Mouse (Mus musculus) limb, embryonic 12.5 days (tissue): ENCODE measurements around the gene Cldnd2. TPM values are rescaled to one million over a fixed set of nuclear protein-coding genes. Genes with fewer than 3 reads are reported as not detected.

Experiments used
- ATAC-seq: fragments of 200-750 bp; cut with Nextera tagmentation; 2 replicates; pipeline ENCODE4 v1.8.0; 2017; ENCODE audit warnings: low read depth, moderate TSS enrichment; ENCODE audit not compliant: insufficient number of reproducible peaks, insufficient read depth, low FRiP score, low TSS enrichment
- H3K27ac ChIP-seq: fragments of 300-500 bp; sonication (generic); 2 replicates; pipeline ENCODE4 v1.5.1; 2016; ENCODE audit warnings: mild to moderate bottlenecking, moderate library complexity
- H3K27me3 ChIP-seq: fragments of 300-500 bp; sonication (generic); 2 replicates; pipeline ENCODE4 v1.6.1; 2016; ENCODE audit warnings: mild to moderate bottlenecking, moderate library complexity
- H3K36me3 ChIP-seq: fragments of 300-500 bp; sonication (generic); 2 replicates; pipeline ENCODE4 v1.6.1; 2016; ENCODE audit warnings: mild to moderate bottlenecking, moderate library complexity
- H3K4me1 ChIP-seq: fragments of 300-500 bp; sonication (generic); replicated peaks from 2 replicates; pipeline ENCODE4 v1.6.1; 2016
- H3K4me2 ChIP-seq: fragments of 300-500 bp; sonication (generic); 2 replicates; pipeline ENCODE4 v1.6.1; 2016; ENCODE audit warnings: mild to moderate bottlenecking, moderate library complexity
- H3K4me3 ChIP-seq: fragments of 300-500 bp; sonication (generic); replicated peaks from 2 replicates; pipeline ENCODE4 v1.5.1; 2016; ENCODE audit warnings: mild to moderate bottlenecking
- H3K9ac ChIP-seq: fragments of 300-500 bp; sonication (generic); replicated peaks from 2 replicates; pipeline ENCODE4 v1.6.1; 2016; ENCODE audit warnings: mild to moderate bottlenecking, moderate library complexity
- H3K9me3 ChIP-seq: fragments of 300-500 bp; sonication (generic); 2 replicates; pipeline ENCODE4 v1.6.1; 2016; ENCODE audit warnings: mild to moderate bottlenecking, moderate library complexity
- WGBS: fragments of 180-500 bp; shearing (Covaris S2); methylation state at CpG from one replicate; pipeline ENCODE4 v1.1.7; 2016; 5-methylcytosine and 5-hydroxymethylcytosine counted together
- polyA plus RNA-seq: library from polyadenylated mRNA; unstranded; fragments of >200 nt; fragmentation: Nextera tagmentation; extraction: Ambion mirVana; gene quantifications from 2 replicates; pipeline ENCODE4 v1.2.1, GENCODE M21; 2016

Cldnd2 gene
- polyA plus RNA-seq, 1 experiment from 2014 or later, result not detected

- Histone ChIP-seq H3K9ac (no peak overlapping the region), H3K9me3 (no peaks in the 10 kb centered on the region), H3K27me3 (no peaks in the 10 kb centered on the region), H3K27ac (no peak overlapping the region), H3K36me3 (peaks cover 13% of the 10 kb centered on the region), H3K4me1 (peaks cover 11% of the 10 kb centered on the region), H3K4me2 (no peak overlapping the region), H3K4me3 (no peak overlapping the region)
- no peak for ATAC-seq
- 89% methylated on average over 3 of the region's 3 CpGs for WGBS
Observed at GRCm38 (mm10) chr7:43448246-43448645, 7.7 kb downstream of the Cldnd2 start.

GRCm38 (mm10) chr7:43449811-43450210 lies 9.2 kb downstream of the Cldnd2 start:
- 94% methylated on average over 2 of the region's 2 CpGs for WGBS
- Histone ChIP-seq H3K4me2 (no peak overlapping the region), H3K4me1 (peaks cover 4% of the 10 kb centered on the region; the same call in 1 of the 2 replicates), H3K4me3 (no peak overlapping the region), H3K36me3 (peaks cover 29% of the 10 kb centered on the region), H3K9ac (no peak overlapping the region), H3K27me3 (no peaks in the 10 kb centered on the region), H3K27ac (no peak overlapping the region), H3K9me3 (no peaks in the 10 kb centered on the region)
- no peak for ATAC-seq

- H3K4me3 ChIP-seq, result no peak overlapping the region
- no peaks in the 10 kb centered on the region for H3K4me1 ChIP-seq
- H3K9ac ChIP-seq, result no peak overlapping the region
- no peak overlapping the region for H3K4me2 ChIP-seq
- H3K36me3 ChIP-seq, result peaks cover 48% of the 10 kb centered on the region
- ATAC-seq, result no peak
- 94% methylated on average over 11 of the region's 11 CpGs for WGBS
- H3K9me3 ChIP-seq, result no peaks in the 10 kb centered on the region
- no peak overlapping the region for H3K27ac ChIP-seq
- no peaks in the 10 kb centered on the region for H3K27me3 ChIP-seq
Observed at GRCm38 (mm10) chr7:43451726-43452125, 11.1 kb downstream of the Cldnd2 start.

- 41% methylated on average over 4 of the region's 4 CpGs for WGBS
- Histone ChIP-seq H3K4me1 (no peaks in the 10 kb centered on the region), H3K9me3 (no peaks in the 10 kb centered on the region), H3K36me3 (peaks cover 57% of the 10 kb centered on the region), H3K9ac (no peak overlapping the region), H3K4me2 (no peak overlapping the region), H3K27me3 (no peaks in the 10 kb centered on the region), H3K4me3 (no peak overlapping the region), H3K27ac (no peak overlapping the region)
- ATAC-seq, result no peak
Observed at GRCm38 (mm10) chr7:43452609-43453008, 12.0 kb downstream of the Cldnd2 start.

- no peak overlapping the region for H3K27ac ChIP-seq
- no peaks in the 10 kb centered on the region for H3K27me3 ChIP-seq
- no peak for ATAC-seq
- H3K4me1 ChIP-seq, result no peaks in the 10 kb centered on the region
- no peak overlapping the region for H3K9ac ChIP-seq
- peaks cover 61% of the 10 kb centered on the region for H3K36me3 ChIP-seq
- H3K9me3 ChIP-seq, result no peaks in the 10 kb centered on the region
- no peak overlapping the region for H3K4me3 ChIP-seq
- 74% methylated on average over 14 of the region's 14 CpGs for WGBS
- H3K4me2 ChIP-seq, result no peak overlapping the region
Observed at GRCm38 (mm10) chr7:43453599-43454355, 13.2 kb downstream of the Cldnd2 start.

- no peak overlapping the region for H3K4me3 ChIP-seq
- H3K4me1 ChIP-seq, result no peaks in the 10 kb centered on the region
- H3K4me2 ChIP-seq, result no peak overlapping the region
- peaks cover 61% of the 10 kb centered on the region for H3K36me3 ChIP-seq
- no peak overlapping the region for H3K9ac ChIP-seq
- H3K27ac ChIP-seq, result no peak overlapping the region
- H3K9me3 ChIP-seq, result no peaks in the 10 kb centered on the region
- no peak for ATAC-seq
- no peaks in the 10 kb centered on the region for H3K27me3 ChIP-seq
- 77% methylated on average over 6 of the region's 6 CpGs for whole genome bisulfite sequencing
Observed at GRCm38 (mm10) chr7:43454371-43454770, 13.8 kb downstream of the Cldnd2 start.

- Histone ChIP-seq H3K9ac (no peak within 1 kb of the TSS), H3K9me3 (no peaks in the 10 kb centered on the region), H3K27ac (no peak within 1 kb of the TSS), H3K4me1 (peaks cover 17% of the 10 kb centered on the region; the same call in 1 of the 2 replicates), H3K4me3 (no peak within 1 kb of the TSS), H3K4me2 (no peak within 1 kb of the TSS), H3K27me3 (peaks cover 45% of the 10 kb centered on the region), H3K36me3 (peaks cover 2% of the 10 kb centered on the region)
- no peak for ATAC-seq
- 66% methylated on average over 4 of the region's 4 CpGs for WGBS
Observed at GRCm38 (mm10) chr7:43462851-43463250, 22.3 kb downstream of the Cldnd2 start, which contains the start of gene Vsig10l. Gene Vsig10l (plus strand): TSS chr7:43463151.

- Histone ChIP-seq H3K27ac (no peak overlapping the region), H3K36me3 (no peaks in the 10 kb centered on the region), H3K4me1 (peaks cover 17% of the 10 kb centered on the region; the same call in 1 of the 2 replicates), H3K9me3 (no peaks in the 10 kb centered on the region), H3K9ac (no peak overlapping the region), H3K27me3 (peaks cover 46% of the 10 kb centered on the region), H3K4me3 (no peak overlapping the region), H3K4me2 (no peak overlapping the region)
- ATAC-seq, result no peak
- 76% methylated on average over 7 of the region's 7 CpGs for WGBS
Observed at GRCm38 (mm10) chr7:43463976-43464375, 23.4 kb downstream of the Cldnd2 start.

- H3K27ac ChIP-seq, result no peak overlapping the region
- no peaks in the 10 kb centered on the region for H3K36me3 ChIP-seq
- no peaks in the 10 kb centered on the region for H3K9me3 ChIP-seq
- peak overlapping the region; percentile 44; the same call in 1 of the 2 replicates for H3K9ac ChIP-seq
- peaks cover 17% of the 10 kb centered on the region; the same call in 1 of the 2 replicates for H3K4me1 ChIP-seq
- 6% methylated on average over 35 of the region's 35 CpGs for WGBS
- H3K4me3 ChIP-seq, result peak overlapping the region; percentile 48
- peak; percentile 50; the same call in 1 of the 2 replicates for ATAC-seq
- peak overlapping the region; percentile 82 for H3K4me2 ChIP-seq
- H3K27me3 ChIP-seq, result peaks cover 46% of the 10 kb centered on the region
Observed at GRCm38 (mm10) chr7:43464864-43465343, 24.3 kb downstream of the Cldnd2 start.

GRCm38 (mm10) chr7:43465344-43466098 lies 24.9 kb downstream of the Cldnd2 start:
- no peaks in the 10 kb centered on the region for H3K9me3 ChIP-seq
- H3K4me1 ChIP-seq, result peaks cover 17% of the 10 kb centered on the region; the same call in 1 of the 2 replicates
- ATAC-seq, result peak; percentile 73
- H3K27ac ChIP-seq, result no peak overlapping the region
- peak overlapping the region; percentile 48 for H3K4me3 ChIP-seq
- peak overlapping the region; percentile 44; the same call in 1 of the 2 replicates for H3K9ac ChIP-seq
- peak overlapping the region; percentile 82 for H3K4me2 ChIP-seq
- H3K36me3 ChIP-seq, result no peaks in the 10 kb centered on the region
- H3K27me3 ChIP-seq, result peaks cover 46% of the 10 kb centered on the region
- under 1% methylated on average over 33 of the region's 33 CpGs for WGBS

GRCm38 (mm10) chr7:43466099-43466694 lies 25.6 kb downstream of the Cldnd2 start:
- Histone ChIP-seq H3K4me3 (peak overlapping the region; percentile 48), H3K27me3 (peaks cover 46% of the 10 kb centered on the region), H3K9me3 (no peaks in the 10 kb centered on the region), H3K4me2 (peak overlapping the region; percentile 82), H3K36me3 (no peaks in the 10 kb centered on the region), H3K4me1 (peaks cover 17% of the 10 kb centered on the region; the same call in 1 of the 2 replicates), H3K9ac (peak overlapping the region; percentile 37; the same call in 1 of the 2 replicates), H3K27ac (no peak overlapping the region)
- 1% methylated on average over 33 of the region's 33 CpGs for WGBS
- peak; percentile 49 for ATAC-seq
